Mouse (Mus musculus) G1E-ER4 (cell line): ENCODE measurements around the gene Olfr1263. TPM values are rescaled to one million over a fixed set of nuclear protein-coding genes. Genes with fewer than 3 reads are reported as not detected.

Experiments
- GATA1 ChIP-seq: IDR thresholded peaks from one replicate; pipeline ENCODE4 v1.8.0; 2012; ENCODE audit warnings: low read length, inconsistent platforms
- polyA plus RNA-seq: library from polyadenylated mRNA; stranded (reverse); fragments of >175 nt; gene quantifications from 2 replicates; pipeline ENCODE4 v1.2.3, GENCODE M21; 2012

Olfr1263 gene
- polyA plus RNA-seq: not detected in 2 replicates

GRCm38 (mm10) chr2:90011831-90012230 lies at the start of gene Olfr1263:
Gene Olfr1263, plus strand, starts transcription at chr2:90012131.
- no peak for TF ChIP-seq GATA1

- TF ChIP-seq GATA1: no peak
Measured at GRCm38 (mm10) chr2:89974184-89974583, 37.7 kb upstream of the Olfr1263 start, which contains the start of gene Olfr1260. Gene Olfr1260, plus strand, starts transcription at chr2:89974340.

- no peak for TF ChIP-seq GATA1
Measured at GRCm38 (mm10) chr2:89977709-89978108, 34.2 kb upstream of the Olfr1263 start.

- no peak for TF ChIP-seq GATA1
Measured at GRCm38 (mm10) chr2:89990921-89991320, 21.0 kb upstream of the Olfr1263 start, which contains the start of gene Olfr1261. Gene Olfr1261, plus strand, starts transcription at chr2:89991221.

- no peak for TF ChIP-seq GATA1
Measured at GRCm38 (mm10) chr2:89999845-90000244, 12.1 kb upstream of the Olfr1263 start, which contains the start of gene Olfr1262. Gene Olfr1262, plus strand, starts transcription at chr2:90000145.

- no peak for TF ChIP-seq GATA1
Measured at GRCm38 (mm10) chr2:90025477-90025876, 13.5 kb downstream of the Olfr1263 start, which contains the start of gene Olfr1264. Gene Olfr1264, minus strand, starts transcription at chr2:90025577.

GRCm38 (mm10) chr2:90035037-90035436 lies 23.1 kb downstream of the Olfr1263 start, which contains the start of gene Olfr1265:
Gene Olfr1265, plus strand, starts transcription at chr2:90035337.
- no peak for TF ChIP-seq GATA1

GRCm38 (mm10) chr2:90063494-90063893 lies 51.6 kb downstream of the Olfr1263 start, which contains the start of gene Olfr140:
Gene Olfr140, minus strand, starts transcription at chr2:90063594.
- TF ChIP-seq GATA1: no peak

Other genes starting within 250 kb of the Olfr1263 start
- not detected in 2 replicates for gene Olfr1254, start 218.5 kb upstream of the Olfr1263 start, polyA plus RNA-seq
- not detected in 2 replicates for gene Olfr1255, start 200.1 kb upstream of the Olfr1263 start, polyA plus RNA-seq
- not detected in 2 replicates for gene Olfr1256, start 170.6 kb upstream of the Olfr1263 start, polyA plus RNA-seq
- gene Olfr48, start 163.9 kb upstream of the Olfr1263 start, polyA plus RNA-seq: not detected in 2 replicates
- not detected in 2 replicates for gene Olfr1257, start 133.7 kb upstream of the Olfr1263 start, polyA plus RNA-seq
- gene Olfr1258, start 84.8 kb upstream of the Olfr1263 start, polyA plus RNA-seq: not detected in 2 replicates
- not detected in 2 replicates for gene Olfr1259, start 63.5 kb upstream of the Olfr1263 start, polyA plus RNA-seq
- not detected in 2 replicates for gene Olfr1260, start 37.8 kb upstream of the Olfr1263 start, polyA plus RNA-seq
- gene Olfr1261, start 20.9 kb upstream of the Olfr1263 start, polyA plus RNA-seq: not detected in 2 replicates
- not detected in 2 replicates for gene Olfr1262, start 12.0 kb upstream of the Olfr1263 start, polyA plus RNA-seq
- gene Olfr1264, start 13.4 kb downstream of the Olfr1263 start, polyA plus RNA-seq: not detected in 2 replicates
- gene Olfr1265, start 23.2 kb downstream of the Olfr1263 start, polyA plus RNA-seq: not detected in 2 replicates
- gene Olfr140, start 51.5 kb downstream of the Olfr1263 start, polyA plus RNA-seq: not detected in 2 replicates
- not detected in 2 replicates for gene Olfr1269, start 109.3 kb downstream of the Olfr1263 start, polyA plus RNA-seq
- gene Olfr32, start 130.2 kb downstream of the Olfr1263 start, polyA plus RNA-seq: not detected in 2 replicates
- gene Olfr1270, start 141.0 kb downstream of the Olfr1263 start, polyA plus RNA-seq: not detected in 2 replicates
- not detected in 2 replicates for gene Olfr1506, start 212.4 kb downstream of the Olfr1263 start, polyA plus RNA-seq
- gene Olfr142, start 245.5 kb downstream of the Olfr1263 start, polyA plus RNA-seq: not detected in 2 replicates